In the genomic region with DNA sequence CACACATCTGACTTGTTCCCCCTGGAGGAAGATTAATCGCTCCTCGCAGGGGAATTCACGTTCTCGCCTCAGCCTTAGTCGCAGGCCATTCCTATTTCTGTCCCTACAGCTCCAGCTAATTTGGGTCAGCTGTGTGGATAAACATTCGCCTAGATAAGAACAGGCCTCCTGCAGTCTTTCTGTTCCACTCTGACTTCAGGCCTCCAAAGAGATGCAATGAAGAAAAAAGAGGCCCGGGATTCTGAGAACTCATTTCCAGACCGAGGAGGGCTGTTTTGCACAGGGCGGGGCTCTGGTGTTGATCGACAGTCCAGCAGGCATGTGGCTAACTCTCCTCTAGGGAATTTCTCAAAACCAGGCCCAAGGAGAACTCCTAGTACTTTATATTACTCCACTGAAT, we compare ENCODE assay signal across 13 mouse cellular contexts. TPM values are rescaled to one million over a fixed set of nuclear protein-coding genes. Genes with fewer than 3 reads are reported as not detected.
DNase-seq lines count a peak whose midpoint lies in the region; ATAC-seq and TF ChIP-seq lines count a peak whose summit lies in the region.
"Had no signal": no experiment of that assay in that cellular context is flagged by ENCODE, and none has a peak within 500 bp of the region (broad histone marks: within the 10 kb centered on the region; RNA-seq: fewer than 3 reads in every experiment).

No protein-coding gene starts in this region.

- H3K9ac ChIP-seq in kidney, embryonic 16.5 days (replicated peaks; ENCODE audit: low read length): no peak overlapping the region
- H3K9ac ChIP-seq in embryonic facial prominence, embryonic 13.5 days: no peak overlapping the region
- H3K9ac ChIP-seq in heart, embryonic 16.5 days (ENCODE audit: low read length): peak overlapping the region; percentile 45
- no peak overlapping the region for H3K9ac ChIP-seq in forebrain, embryonic 12.5 days
- H3K9ac ChIP-seq: embryonic facial prominence, embryonic 15.5 days; liver, embryonic 15.5 days; midbrain, embryonic 15.5 days had no signal

- no peak for TF ChIP-seq POLR2A in kidney, adult 2 months (IDR thresholded peaks at IDR 0.05; ENCODE audit: low read depth, low read length)

- no peaks in the 10 kb centered on the region for H3K4me1 ChIP-seq in kidney, adult 2 months (ENCODE audit: control insufficient read depth, insufficient read depth, low read length)
- no peaks in the 10 kb centered on the region for H3K4me1 ChIP-seq in kidney, embryonic 16.5 days (ENCODE audit: insufficient read depth, low read length)
- H3K4me1 ChIP-seq in embryonic facial prominence, embryonic 13.5 days: peaks cover 13% of the 10 kb centered on the region
- peaks cover 37% of the 10 kb centered on the region for H3K4me1 ChIP-seq in heart, embryonic 16.5 days (ENCODE audit: control insufficient read depth, insufficient read depth, low read length)
- no peaks in the 10 kb centered on the region for H3K4me1 ChIP-seq in forebrain, embryonic 12.5 days
- H3K4me1 ChIP-seq: embryonic facial prominence, embryonic 15.5 days; liver, embryonic 15.5 days had no signal

- H3K27ac ChIP-seq in kidney, adult 2 months (ENCODE audit: insufficient read depth, low read depth, low read length): no peak overlapping the region
- H3K27ac ChIP-seq in kidney, embryonic 16.5 days (ENCODE audit: low read length): no peak overlapping the region
- peak overlapping the region; percentile 68 for H3K27ac ChIP-seq in embryonic facial prominence, embryonic 13.5 days
- peak overlapping the region; percentile 90 for H3K27ac ChIP-seq in heart, embryonic 16.5 days (ENCODE audit: low read length)
- no peak overlapping the region for H3K27ac ChIP-seq in forebrain, embryonic 12.5 days
- H3K27ac ChIP-seq: embryonic facial prominence, embryonic 15.5 days; liver, embryonic 15.5 days; midbrain, embryonic 15.5 days had no signal

- no peak for TF ChIP-seq CTCF in kidney, adult 2 months (conservative IDR thresholded peaks at IDR 0.05; ENCODE audit: insufficient read depth, insufficient read length, low read depth, low read length)

- ATAC-seq in kidney, embryonic 16.5 days (ENCODE audit: low FRiP score, low TSS enrichment): no peak
- ATAC-seq in embryonic facial prominence, embryonic 13.5 days (ENCODE audit: insufficient number of reproducible peaks, insufficient read depth, low FRiP score, low TSS enrichment, low read depth): no peak
- ATAC-seq in heart, embryonic 16.5 days (replicated peaks; ENCODE audit: extremely low read depth, insufficient read depth, low FRiP score): peak; percentile 84
- no peak for ATAC-seq in forebrain, embryonic 12.5 days (ENCODE audit: low FRiP score)
- ATAC-seq: midbrain, embryonic 15.5 days had no signal

- WGBS in kidney, adult 2 months: 63% methylated on average over 10 of the region's 10 CpGs
- WGBS in kidney, embryonic 16.5 days: 54% methylated on average over 10 of the region's 10 CpGs
- 22% methylated on average over 10 of the region's 10 CpGs for WGBS in embryonic facial prominence, embryonic 13.5 days
- WGBS in heart, embryonic 16.5 days: 12% methylated on average over 10 of the region's 10 CpGs
- WGBS in forebrain, embryonic 12.5 days: 53% methylated on average over 10 of the region's 10 CpGs

- H3K4me2 ChIP-seq in kidney, embryonic 16.5 days (replicated peaks; ENCODE audit: low read depth, low read length): no peak overlapping the region
- H3K4me2 ChIP-seq in embryonic facial prominence, embryonic 13.5 days: no peak overlapping the region
- peak overlapping the region; percentile 14; the same call in 1 of the 2 replicates for H3K4me2 ChIP-seq in heart, embryonic 16.5 days (ENCODE audit: low read depth, low read length)
- H3K4me2 ChIP-seq in forebrain, embryonic 12.5 days: no peak overlapping the region
- H3K4me2 ChIP-seq: embryonic facial prominence, embryonic 15.5 days; liver, embryonic 15.5 days; midbrain, embryonic 15.5 days had no signal

- no peaks in the 10 kb centered on the region for H3K9me3 ChIP-seq in kidney, embryonic 16.5 days (ENCODE audit: low read length)
- H3K9me3 ChIP-seq in embryonic facial prominence, embryonic 13.5 days: no peaks in the 10 kb centered on the region
- H3K9me3 ChIP-seq in heart, embryonic 16.5 days (replicated peaks; ENCODE audit: control insufficient read depth, low read length): no peaks in the 10 kb centered on the region
- H3K9me3 ChIP-seq in forebrain, embryonic 12.5 days: no peaks in the 10 kb centered on the region
- H3K9me3 ChIP-seq: embryonic facial prominence, embryonic 15.5 days; liver, embryonic 15.5 days; midbrain, embryonic 15.5 days had no signal

- DNase-seq in kidney, adult 2 months: peak; percentile 2
- peak; percentile 32 for DNase-seq in adipocyte (ENCODE audit: low spot score)
- DNase-seq in ovary, adult 18-20 months (ENCODE audit: low spot score): no peak
- DNase-seq in cerebellum, adult 11-12 months: no peak
- DNase-seq: gastrocnemius, postnatal 14 days; kidney, adult 11 months had no signal

- no peaks in the 10 kb centered on the region for H3K36me3 ChIP-seq in kidney, adult 2 months (ENCODE audit: control insufficient read depth, insufficient read depth, low read length)
- H3K36me3 ChIP-seq in kidney, embryonic 16.5 days (ENCODE audit: insufficient read depth, low read length): no peaks in the 10 kb centered on the region
- no peaks in the 10 kb centered on the region for H3K36me3 ChIP-seq in embryonic facial prominence, embryonic 13.5 days
- peaks cover 30% of the 10 kb centered on the region; the same call in 1 of the 2 replicates for H3K36me3 ChIP-seq in heart, embryonic 16.5 days (ENCODE audit: control insufficient read depth, insufficient read depth)
- no peaks in the 10 kb centered on the region for H3K36me3 ChIP-seq in forebrain, embryonic 12.5 days (replicated peaks)
- H3K36me3 ChIP-seq: embryonic facial prominence, embryonic 15.5 days; liver, embryonic 15.5 days; midbrain, embryonic 15.5 days had no signal

- no peak overlapping the region for H3K4me3 ChIP-seq in kidney, adult 2 months (ENCODE audit: insufficient read depth, low read depth, low read length)
- H3K4me3 ChIP-seq in kidney, embryonic 16.5 days (ENCODE audit: low read length): no peak overlapping the region
- no peak overlapping the region for H3K4me3 ChIP-seq in embryonic facial prominence, embryonic 13.5 days
- no peak overlapping the region for H3K4me3 ChIP-seq in heart, embryonic 16.5 days (ENCODE audit: low read length)
- H3K4me3 ChIP-seq in forebrain, embryonic 12.5 days (replicated peaks): no peak overlapping the region
- H3K4me3 ChIP-seq: embryonic facial prominence, embryonic 15.5 days; liver, embryonic 15.5 days; midbrain, embryonic 15.5 days had no signal

- no peaks in the 10 kb centered on the region for H3K27me3 ChIP-seq in kidney, adult 2 months (replicated peaks; ENCODE audit: control insufficient read depth, insufficient read depth, low read length)
- H3K27me3 ChIP-seq in kidney, embryonic 16.5 days (ENCODE audit: insufficient read depth, low read length): no peaks in the 10 kb centered on the region
- H3K27me3 ChIP-seq in embryonic facial prominence, embryonic 13.5 days: no peaks in the 10 kb centered on the region
- H3K27me3 ChIP-seq in heart, embryonic 16.5 days (ENCODE audit: control insufficient read depth, insufficient read depth, low read length): no peaks in the 10 kb centered on the region
- no peaks in the 10 kb centered on the region for H3K27me3 ChIP-seq in forebrain, embryonic 12.5 days
- H3K27me3 ChIP-seq: embryonic facial prominence, embryonic 15.5 days; liver, embryonic 15.5 days; midbrain, embryonic 15.5 days had no signal

RNA-seq across cellular contexts. Expression of a gene that starts 43.0 kb away (rescaled TPM):
- polyA plus RNA-seq in kidney, adult 2 months (2012; rRNA removed): 0.34 and 1.2 TPM in 2 replicates
- polyA plus RNA-seq in kidney, embryonic 16.5 days (2015; fragmentation: Nextera tagmentation; extraction: Ambion mirVana): 4.5 and 7.7 TPM in 2 replicates
- polyA plus RNA-seq in embryonic facial prominence, embryonic 13.5 days (2015; fragmentation: Nextera tagmentation; extraction: Ambion mirVana): 0.94 and 2.1 TPM in 2 replicates
- polyA plus RNA-seq in heart, embryonic 16.5 days (2015; fragmentation: Nextera tagmentation; extraction: Ambion mirVana): 52.5 and 60.5 TPM in 2 replicates
- 0.31 and 0.56 TPM in 2 replicates for polyA plus RNA-seq in forebrain, embryonic 12.5 days (2016; fragmentation: Nextera tagmentation; extraction: Ambion mirVana)

Comparison
In these comparisons a context has a peak if more than half of its experiments do, and no peak if none do; other contexts are left out.
1. DNase-seq: peak in kidney, adult 2 months (single experiment) and adipocyte (single experiment); none in ovary, adult 18-20 months (single experiment) and cerebellum, adult 11-12 months (single experiment).
2. H3K27ac ChIP-seq: peak in embryonic facial prominence, embryonic 13.5 days (single experiment) and heart, embryonic 16.5 days (single experiment); none in kidney, adult 2 months (single experiment), kidney, embryonic 16.5 days (single experiment) and forebrain, embryonic 12.5 days (single experiment).